Mouse (Mus musculus): ENCODE results near the gene Nkx2-3.

Nkx2-3 gene

GRCm38 (mm10) chr19:43605666-43606551 lies 6.2 kb upstream of the Nkx2-3 start:
- no peak for DNase-seq (ENCODE audit: low read depth in 2 of 2, low spot score in 2 of 2)

- DNase-seq (ENCODE audit: low read depth in 2 of 2, low spot score in 2 of 2) = no peak
These were observed 5.3 kb upstream of the Nkx2-3 start for GRCm38 (mm10) chr19:43606552-43607530.

GRCm38 (mm10) chr19:43607842-43608680 lies 4.1 kb upstream of the Nkx2-3 start:
- no peak for DNase-seq (ENCODE audit: low read depth in 2 of 2, low spot score in 2 of 2)

- DNase-seq (ENCODE audit: low read depth in 2 of 2, low spot score in 2 of 2) = no peak
These were observed 3.2 kb upstream of the Nkx2-3 start for GRCm38 (mm10) chr19:43608711-43609457.

GRCm38 (mm10) chr19:43609458-43610330 lies 2.4 kb upstream of the Nkx2-3 start:
- DNase-seq (ENCODE audit: low read depth in 2 of 2, low spot score in 2 of 2) = no peak

GRCm38 (mm10) chr19:43610341-43610848 lies 1.7 kb upstream of the Nkx2-3 start:
- no peak for DNase-seq (ENCODE audit: low read depth in 2 of 2, low spot score in 2 of 2)

- no peak for DNase-seq (ENCODE audit: low read depth in 2 of 2, low spot score in 2 of 2)
These were observed 1.0 kb upstream of the Nkx2-3 start for GRCm38 (mm10) chr19:43611110-43611509.

GRCm38 (mm10) chr19:43611561-43611960 lies 564 bp upstream of the Nkx2-3 start:
- no peak for DNase-seq (ENCODE audit: low read depth in 2 of 2, low spot score in 2 of 2)

- no peak for DNase-seq (ENCODE audit: low read depth in 2 of 2, low spot score in 2 of 2)
These were observed 411 bp downstream of the Nkx2-3 start for GRCm38 (mm10) chr19:43612501-43612971.

GRCm38 (mm10) chr19:43613293-43614130 lies 1.4 kb downstream of the Nkx2-3 start:
- no peak for DNase-seq (ENCODE audit: low read depth in 2 of 2, low spot score in 2 of 2)

GRCm38 (mm10) chr19:43614341-43615073 lies 2.4 kb downstream of the Nkx2-3 start:
- no peak for DNase-seq (ENCODE audit: low read depth in 2 of 2, low spot score in 2 of 2)

GRCm38 (mm10) chr19:43615074-43615445 lies 2.9 kb downstream of the Nkx2-3 start:
- no peak for DNase-seq (ENCODE audit: low read depth in 2 of 2, low spot score in 2 of 2)

- no peak for DNase-seq (ENCODE audit: low read depth in 2 of 2, low spot score in 2 of 2)
These were observed 3.7 kb downstream of the Nkx2-3 start for GRCm38 (mm10) chr19:43615571-43616414.

GRCm38 (mm10) chr19:43616415-43616861 lies 4.3 kb downstream of the Nkx2-3 start:
- DNase-seq (ENCODE audit: low read depth in 2 of 2, low spot score in 2 of 2) = no peak

GRCm38 (mm10) chr19:43616889-43617288 lies 4.8 kb downstream of the Nkx2-3 start:
- no peak for DNase-seq (ENCODE audit: low read depth in 2 of 2, low spot score in 2 of 2)

- no peak for DNase-seq (ENCODE audit: low read depth in 2 of 2, low spot score in 2 of 2)
These were observed 5.7 kb downstream of the Nkx2-3 start for GRCm38 (mm10) chr19:43617761-43618349.

Measured in CD8-positive naive resting alpha-beta T cell, adult 2 months (primary cell).